Mouse (Mus musculus) heart, embryonic 13.5 days (tissue): Measurements from ENCODE around the gene Cyp3a13. TPM values are rescaled to one million over a fixed set of nuclear protein-coding genes. Genes with fewer than 3 reads are reported as not detected.
"Not testable (repeated sequence)": the region's sequence is repeated elsewhere in the genome, so short reads cannot be mapped to it uniquely, and the experiment has no call there.

Source experiments
- ATAC-seq: fragments of 200-750 bp; cut with Nextera tagmentation; 2 replicates; pipeline ENCODE4 v1.8.0; 2017; ENCODE audit warnings: moderate TSS enrichment; ENCODE audit not compliant: insufficient number of reproducible peaks, low FRiP score, low TSS enrichment; ENCODE audit errors: extremely low read depth
- H3K27ac ChIP-seq: fragments of 300-500 bp; sonication (generic); replicated peaks from 2 replicates; pipeline ENCODE4 v1.5.1; 2015; ENCODE audit warnings: moderate library complexity, mild to moderate bottlenecking, inconsistent platforms
- H3K27me3 ChIP-seq: fragments of 300-500 bp; sonication (generic); replicated peaks from 2 replicates; pipeline ENCODE4 v1.6.1; 2015; ENCODE audit warnings: mild to moderate bottlenecking, inconsistent platforms
- H3K36me3 ChIP-seq: fragments of 300-500 bp; sonication (generic); 2 replicates; pipeline ENCODE4 v1.6.1; 2015; ENCODE audit warnings: mild to moderate bottlenecking, inconsistent platforms
- H3K4me1 ChIP-seq: fragments of 300-500 bp; sonication (generic); 2 replicates; pipeline ENCODE4 v1.6.1; 2015; ENCODE audit warnings: inconsistent platforms
- H3K4me2 ChIP-seq: fragments of 300-500 bp; sonication (generic); 2 replicates; pipeline ENCODE4 v1.6.1; 2015; ENCODE audit warnings: inconsistent platforms, mild to moderate bottlenecking, moderate library complexity
- H3K4me3 ChIP-seq: fragments of 300-500 bp; sonication (generic); 2 replicates; pipeline ENCODE4 v1.5.1; 2015; ENCODE audit warnings: moderate library complexity, mild to moderate bottlenecking, inconsistent platforms
- H3K9ac ChIP-seq: fragments of 300-500 bp; sonication (generic); 2 replicates; pipeline ENCODE4 v1.6.1; 2015; ENCODE audit warnings: inconsistent platforms, mild to moderate bottlenecking, moderate library complexity
- H3K9me3 ChIP-seq: fragments of 300-500 bp; sonication (generic); 2 replicates; pipeline ENCODE4 v1.6.1; 2016; ENCODE audit warnings: inconsistent platforms
- WGBS: fragments of 180-500 bp; shearing (Covaris S2); methylation state at CpG from one replicate; pipeline ENCODE4 v1.1.7; 2015; ENCODE audit warnings: mixed read lengths; 5-methylcytosine and 5-hydroxymethylcytosine counted together
- polyA plus RNA-seq: library from polyadenylated mRNA; unstranded; fragments of >200 nt; fragmentation: Nextera tagmentation; extraction: Ambion mirVana; gene quantifications from 2 replicates; pipeline ENCODE4 v1.2.1, GENCODE M21; 2015

The Cyp3a13 gene
- polyA plus RNA-seq, 1 experiment from 2014 or later = not detected

GRCm38 (mm10) chr5:137872381-137872702 lies 49.1 kb downstream of the Cyp3a13 start:
- H3K4me3 ChIP-seq, H3K4me2 ChIP-seq, ATAC-seq, H3K36me3 ChIP-seq, H3K9ac ChIP-seq, H3K27me3 ChIP-seq, H3K4me1 ChIP-seq, H3K9me3 ChIP-seq, H3K27ac ChIP-seq: not testable (repeated sequence)
- 26% methylated on average over 1 of the region's 1 CpGs for WGBS

DNA sequence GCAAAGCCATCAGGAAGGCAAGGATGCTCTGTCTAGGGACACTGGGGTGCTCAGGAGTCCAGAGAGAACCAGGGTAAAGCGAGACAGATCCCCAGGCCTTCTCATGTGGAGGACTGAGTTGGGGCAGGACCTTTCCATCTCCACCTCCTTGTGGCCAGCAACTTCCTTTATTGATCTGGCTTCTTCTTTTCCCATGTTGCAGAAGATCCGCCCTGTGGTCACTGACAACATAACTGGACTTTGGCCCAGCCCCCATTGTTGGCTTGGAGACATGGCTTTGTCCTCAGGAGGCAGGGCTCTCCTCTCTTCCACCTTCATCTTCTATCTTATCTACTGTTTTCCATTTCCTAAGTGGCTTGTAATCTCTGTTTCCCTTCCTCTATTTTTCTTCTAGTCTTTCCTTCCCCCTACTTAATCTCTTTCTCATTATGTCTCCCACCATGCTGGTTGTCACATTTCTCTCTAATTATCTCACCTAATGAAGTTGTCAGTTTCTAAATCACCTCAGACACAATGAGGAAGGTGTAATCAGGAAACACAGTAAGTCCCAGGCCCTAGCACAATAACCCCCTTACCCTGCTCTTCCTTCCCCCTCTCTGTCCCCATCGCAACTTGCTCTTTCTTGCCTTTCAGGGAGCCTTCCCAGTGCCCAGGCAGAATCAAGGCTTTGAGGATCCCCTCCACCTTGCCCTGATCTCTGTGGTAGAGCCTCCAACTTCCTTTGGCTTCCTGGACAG lies 49.6 kb downstream of the Cyp3a13 start, which contains the start of gene Pilrb2:
Gene Pilrb2 (minus strand): TSS at position 172 of the 737 bp plus-strand sequence.
- not testable (repeated sequence) for H3K27ac ChIP-seq, H3K4me1 ChIP-seq, ATAC-seq, H3K9ac ChIP-seq, H3K9me3 ChIP-seq, H3K27me3 ChIP-seq, H3K4me3 ChIP-seq, H3K36me3 ChIP-seq, H3K4me2 ChIP-seq
- 40% methylated on average over 3 of the region's 3 CpGs for WGBS

- WGBS = 51% methylated on average over 2 of the region's 2 CpGs
- H3K4me2 ChIP-seq, H3K4me1 ChIP-seq, H3K27me3 ChIP-seq, H3K9me3 ChIP-seq, H3K4me3 ChIP-seq, H3K36me3 ChIP-seq, ATAC-seq, H3K9ac ChIP-seq, H3K27ac ChIP-seq: not testable (repeated sequence)
Observed at GRCm38 (mm10) chr5:137868600-137868999, 52.8 kb downstream of the Cyp3a13 start.

- ATAC-seq, H3K9ac ChIP-seq, H3K27ac ChIP-seq, H3K36me3 ChIP-seq, H3K4me2 ChIP-seq, H3K9me3 ChIP-seq, H3K4me3 ChIP-seq, H3K27me3 ChIP-seq, H3K4me1 ChIP-seq: not testable (repeated sequence)
- WGBS = 71% methylated on average over 1 of the region's 1 CpGs
Observed at GRCm38 (mm10) chr5:137864008-137864407, 57.4 kb downstream of the Cyp3a13 start.

DNA sequence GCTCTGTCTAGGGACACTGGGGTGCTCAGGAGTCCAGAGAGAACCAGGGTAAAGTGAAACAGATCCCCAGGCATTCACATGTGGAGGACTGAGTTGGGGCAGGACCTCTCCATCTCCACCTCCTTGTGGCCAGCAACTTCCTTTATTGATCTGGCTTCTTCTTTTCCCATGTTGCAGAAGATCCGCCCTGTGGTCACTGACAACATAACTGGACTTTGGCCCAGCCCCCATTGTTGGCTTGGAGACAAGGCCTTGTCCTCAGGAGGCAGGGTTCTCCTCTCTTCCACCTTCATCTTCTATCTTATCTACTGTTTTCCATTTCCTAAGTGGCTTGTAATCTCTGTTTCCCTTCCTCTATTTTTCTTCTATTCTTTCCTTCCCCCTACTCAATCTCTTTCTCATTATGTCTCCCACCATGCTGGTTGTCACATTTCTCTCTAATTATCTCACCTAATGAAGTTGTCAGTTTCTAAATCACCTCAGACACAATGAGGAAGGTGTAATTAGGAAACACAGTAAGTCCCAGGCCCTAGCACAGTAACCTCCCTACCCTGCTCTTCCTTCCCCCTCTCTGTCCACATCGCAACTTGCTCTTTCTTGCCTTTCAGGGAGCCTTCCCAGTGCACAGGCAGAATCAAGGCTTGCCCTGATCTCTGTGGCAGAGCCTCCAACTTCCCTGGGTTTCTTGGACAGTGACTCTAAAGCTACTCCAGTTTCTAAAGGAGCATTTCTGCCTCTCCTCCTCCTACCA lies 63.3 kb downstream of the Cyp3a13 start, which contains the start of gene Pilrb1:
Gene Pilrb1 (minus strand): TSS at position 147 of the 751 bp plus-strand sequence.
- not testable (repeated sequence) for H3K4me3 ChIP-seq, ATAC-seq, H3K9ac ChIP-seq, H3K27ac ChIP-seq, H3K4me2 ChIP-seq, H3K4me1 ChIP-seq, H3K9me3 ChIP-seq, H3K36me3 ChIP-seq, H3K27me3 ChIP-seq
- WGBS = 40% methylated on average over 2 of the region's 2 CpGs

DNA sequence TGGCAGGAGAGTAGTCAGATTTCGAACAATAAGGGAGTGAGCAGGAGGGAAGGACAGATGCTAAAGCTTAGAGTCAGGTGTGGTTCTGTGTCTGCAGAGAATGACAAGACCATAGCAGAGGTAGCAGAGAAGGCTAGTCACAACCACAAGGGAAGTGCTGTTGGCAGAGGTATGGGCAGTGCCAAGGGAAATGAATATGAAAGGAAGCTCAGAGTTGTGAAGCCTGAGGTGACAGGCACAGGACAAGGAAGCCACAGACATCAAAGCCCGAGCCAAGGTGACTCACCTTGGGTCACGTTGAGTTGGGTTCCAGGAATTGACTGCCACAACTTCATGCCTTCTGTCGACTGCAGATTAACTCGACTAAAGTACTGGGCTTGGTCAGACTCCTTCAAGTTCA lies 64.5 kb downstream of the Cyp3a13 start:
- not testable (repeated sequence) for ATAC-seq, H3K27ac ChIP-seq, H3K9me3 ChIP-seq, H3K9ac ChIP-seq, H3K4me1 ChIP-seq, H3K4me2 ChIP-seq, H3K36me3 ChIP-seq, H3K4me3 ChIP-seq, H3K27me3 ChIP-seq
- WGBS = 65% methylated on average over 5 of the region's 5 CpGs

DNA sequence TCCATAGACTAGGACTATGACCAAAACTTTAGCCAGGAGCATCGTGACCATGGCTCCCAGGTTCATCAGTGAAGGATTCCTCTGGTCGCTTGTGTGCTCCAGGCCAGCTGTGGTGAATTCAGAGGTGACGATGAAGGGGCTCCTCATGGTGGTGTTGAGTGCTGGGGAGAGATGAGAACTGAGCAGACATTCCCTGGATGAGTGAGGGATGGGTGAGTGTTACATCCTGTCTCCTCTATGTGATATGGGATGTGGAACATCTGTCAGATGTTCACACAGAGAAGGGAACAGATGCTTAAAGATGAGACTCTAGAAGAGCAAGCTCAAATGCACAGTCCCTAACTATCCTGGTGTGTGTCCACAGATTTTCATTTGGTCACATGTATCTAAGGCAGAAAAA lies 66.5 kb downstream of the Cyp3a13 start:
- not testable (repeated sequence) for H3K36me3 ChIP-seq, H3K4me2 ChIP-seq, H3K9me3 ChIP-seq, ATAC-seq, H3K27ac ChIP-seq, H3K9ac ChIP-seq, H3K4me1 ChIP-seq, H3K4me3 ChIP-seq, H3K27me3 ChIP-seq
- WGBS = 54% methylated on average over 3 of the region's 3 CpGs

DNA sequence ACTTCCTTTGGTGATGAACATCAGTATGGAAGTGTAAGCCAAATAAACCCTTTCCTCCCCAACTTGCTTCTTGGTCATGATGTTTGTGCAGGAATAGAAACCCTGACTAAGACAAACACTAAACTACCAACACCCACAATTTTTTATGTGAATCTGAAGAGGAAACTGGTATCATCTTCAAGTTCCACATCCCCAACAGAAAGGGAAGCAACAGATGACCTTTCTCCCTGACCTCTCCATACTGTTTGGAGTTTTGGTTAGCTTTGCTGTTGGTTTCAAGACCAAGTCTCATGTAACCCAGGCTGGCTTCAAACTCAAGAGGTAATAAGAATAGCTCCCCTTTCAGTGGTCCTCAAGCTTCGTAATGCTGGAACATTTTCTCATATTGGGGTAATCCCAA lies 71.1 kb downstream of the Cyp3a13 start:
- WGBS = 69% methylated on average over 1 of the region's 1 CpGs
- not testable (repeated sequence) for ATAC-seq, H3K9me3 ChIP-seq, H3K36me3 ChIP-seq, H3K4me2 ChIP-seq, H3K9ac ChIP-seq, H3K4me3 ChIP-seq, H3K27ac ChIP-seq, H3K4me1 ChIP-seq, H3K27me3 ChIP-seq

Other genes starting within 250 kb of the Cyp3a13 start
- 19.7 and 20.7 TPM in 2 replicates for gene Agfg2, start 236.9 kb downstream of the Cyp3a13 start, polyA plus RNA-seq
- gene Nyap1, start 180.0 kb downstream of the Cyp3a13 start, polyA plus RNA-seq = 1.3 and 1.5 TPM in 2 replicates
- gene Tsc22d4, start 175.9 kb downstream of the Cyp3a13 start, polyA plus RNA-seq = 128 and 131 TPM in 2 replicates
- gene Ppp1r35, start 142.8 kb downstream of the Cyp3a13 start, polyA plus RNA-seq = 18.3 and 22.3 TPM in 2 replicates
- 6.2 and 8.5 TPM in 2 replicates for gene Mepce, start 134.0 kb downstream of the Cyp3a13 start, polyA plus RNA-seq
- gene Zcwpw1, start 133.8 kb downstream of the Cyp3a13 start, polyA plus RNA-seq = 7.6 and 7.7 TPM in 2 replicates
- gene Pilra, start 85.3 kb downstream of the Cyp3a13 start, polyA plus RNA-seq = 2.1 and 4.2 TPM in 2 replicates
- 0.59 and 0.71 TPM in 2 replicates for gene Pilrb1, start 63.5 kb downstream of the Cyp3a13 start, polyA plus RNA-seq
- 3.2 and 3.9 TPM in 2 replicates for gene Pilrb2, start 49.8 kb downstream of the Cyp3a13 start, polyA plus RNA-seq
- 0.04 TPM in 2 replicates for gene Gjc3, start 41.5 kb upstream of the Cyp3a13 start, polyA plus RNA-seq
- gene Azgp1, start 59.9 kb upstream of the Cyp3a13 start, polyA plus RNA-seq = not detected in 2 replicates
- not detected in 2 replicates for gene Smok3a, start 99.6 kb upstream of the Cyp3a13 start, polyA plus RNA-seq
- gene Smok3b, start 99.8 kb upstream of the Cyp3a13 start, polyA plus RNA-seq = not detected in 2 replicates
- gene Smok3c, start 131.6 kb upstream of the Cyp3a13 start, polyA plus RNA-seq = not detected in 2 replicates
- gene Zkscan1, start 163.5 kb upstream of the Cyp3a13 start, polyA plus RNA-seq = 8.6 and 8.7 TPM in 2 replicates
- gene Zscan21, start 195.3 kb upstream of the Cyp3a13 start, polyA plus RNA-seq = 39.1 and 39.4 TPM in 2 replicates
- 11.5 and 12.2 TPM in 2 replicates for gene Zfp113, start 234.1 kb upstream of the Cyp3a13 start, polyA plus RNA-seq
- gene Cops6, start 239.5 kb upstream of the Cyp3a13 start, polyA plus RNA-seq = 269 and 309 TPM in 2 replicates